Comparison of ENCODE assay signal across 17 mouse cellular contexts in the genomic region with DNA sequence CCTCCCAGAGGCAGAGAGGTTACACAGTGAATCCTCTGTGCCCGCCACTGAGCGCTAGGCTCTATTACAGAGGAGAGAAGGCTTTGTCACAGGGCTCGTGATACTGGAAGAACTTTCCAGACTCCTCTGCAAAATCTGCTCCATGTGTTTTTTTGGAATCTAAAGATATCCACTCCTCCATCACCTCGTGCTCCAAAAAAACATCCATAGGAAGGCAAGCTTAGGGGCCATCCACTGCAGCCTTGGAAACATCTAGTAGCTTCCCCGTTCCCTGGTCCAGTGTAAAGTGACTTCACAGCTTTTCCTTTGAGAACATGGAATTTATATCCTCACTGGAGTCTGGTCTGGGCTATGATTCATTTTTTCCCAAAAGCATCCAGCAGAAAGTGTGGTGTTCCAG.
DNase-seq lines count a peak whose midpoint lies in the region; ATAC-seq and TF ChIP-seq lines count a peak whose summit lies in the region.
"Had no signal": no experiment of that assay in that cellular context is flagged by ENCODE, and none has a peak within 500 bp of the region (broad histone marks: within the 10 kb centered on the region; RNA-seq: fewer than 3 reads in every experiment).

No protein-coding gene starts in this region.

- no peak overlapping the region for H3K9ac ChIP-seq in liver, postnatal 0 days (replicated peaks)
- H3K9ac ChIP-seq: forebrain, embryonic 13.5 days; hindbrain, embryonic 14.5 days; neural tube, embryonic 12.5 days had no signal

- 64% methylated on average over 5 of the region's 5 CpGs for WGBS in liver, postnatal 0 days (ENCODE audit: insufficient replicate concordance)

- TF ChIP-seq EP300 in liver, postnatal 0 days (IDR thresholded peaks at IDR 0.05; ENCODE audit: low read depth) = no peak

- no peak for ATAC-seq in granulocyte monocyte progenitor cell, adult 5-6 weeks (replicated peaks; ENCODE audit: poor library complexity, severe bottlenecking)
- no peak for ATAC-seq in liver, postnatal 0 days
- ATAC-seq: forebrain, embryonic 13.5 days; intestine, embryonic 16.5 days had no signal

- TF ChIP-seq CTCF in liver, postnatal 0 days (IDR thresholded peaks at IDR 0.05; ENCODE audit: low read depth) = no peak

- peak; percentile 28 for DNase-seq in left cerebral cortex, adult 11 months (ENCODE audit: low spot score)
- DNase-seq in left cerebral cortex, postnatal 4 days = no peak
- DNase-seq in layer of hippocampus, adult 9-11 months = peak; percentile 30
- DNase-seq in left cerebral cortex, postnatal 25 days (ENCODE audit: low spot score in 2 of 2) = peak; percentile 20 to 90
- no peak for DNase-seq in liver, postnatal 0 days
- no peak for DNase-seq in ovary, postnatal 14 days (ENCODE audit: low spot score)
- DNase-seq in heart, postnatal 4 days = no peak
- DNase-seq: gastrocnemius, adult 2 months; lung, adult 18-20 months; spleen, adult 18-20 months had no signal

- H3K4me1 ChIP-seq in liver, postnatal 0 days (ENCODE audit: insufficient read depth) = no peaks in the 10 kb centered on the region
- H3K4me1 ChIP-seq: forebrain, embryonic 13.5 days had no signal

- no peak overlapping the region for H3K4me2 ChIP-seq in liver, postnatal 0 days (ENCODE audit: low read depth, low read length)
- H3K4me2 ChIP-seq: forebrain, embryonic 13.5 days; hindbrain, embryonic 14.5 days; neural tube, embryonic 12.5 days had no signal

- no peaks in the 10 kb centered on the region for H3K27me3 ChIP-seq in liver, postnatal 0 days (ENCODE audit: insufficient read depth, low read length)
- H3K27me3 ChIP-seq: neural tube, embryonic 12.5 days had no signal

- no peak overlapping the region for H3K27ac ChIP-seq in liver, postnatal 0 days (ENCODE audit: low read depth)
- H3K27ac ChIP-seq: embryonic facial prominence, embryonic 10.5 days; forebrain, embryonic 13.5 days; gastrocnemius, adult 2 months; hindbrain, embryonic 14.5 days; layer of hippocampus, adult 2 months; neural tube, embryonic 12.5 days had no signal

- no peak overlapping the region for H3K4me3 ChIP-seq in liver, postnatal 0 days (ENCODE audit: low read depth, low read length)
- H3K4me3 ChIP-seq: embryonic facial prominence, embryonic 10.5 days; forebrain, embryonic 13.5 days; gastrocnemius, adult 2 months; layer of hippocampus, adult 2 months; neural tube, embryonic 12.5 days had no signal

- H3K9me3 ChIP-seq in liver, postnatal 0 days (ENCODE audit: low read length) = no peaks in the 10 kb centered on the region
- H3K9me3 ChIP-seq: embryonic facial prominence, embryonic 10.5 days; forebrain, embryonic 13.5 days; neural tube, embryonic 12.5 days had no signal

- H3K36me3 ChIP-seq in liver, postnatal 0 days (replicated peaks; ENCODE audit: insufficient read depth, low read length) = no peaks in the 10 kb centered on the region
- H3K36me3 ChIP-seq: embryonic facial prominence, embryonic 10.5 days; neural tube, embryonic 12.5 days had no signal

- intact Hi-C loops in left cerebral cortex, postnatal 4 days (cut with DNase I) = no loop called here
- intact Hi-C loops in left cerebral cortex, postnatal 25 days (cut with DNase I) = loop anchor here (1.0 kb wide), 2 partner anchors 37 to 64 kb away; no protein-coding TSS in a partner anchor

Comparison
In these comparisons a context has a peak if more than half of its experiments do, and no peak if none do; other contexts are left out.
1. DNase-seq: peak in left cerebral cortex, adult 11 months (single experiment), layer of hippocampus, adult 9-11 months (single experiment) and left cerebral cortex, postnatal 25 days (2 of 2); none in left cerebral cortex, postnatal 4 days (single experiment), liver, postnatal 0 days (single experiment), ovary, postnatal 14 days (single experiment) and heart, postnatal 4 days (single experiment).